Mouse (Mus musculus): ENCODE data around the gene Gm17555. TPM values are rescaled to one million over a fixed set of nuclear protein-coding genes. Genes with fewer than 3 reads are reported as not detected.

Gene Gm17555
- polyA plus RNA-seq, 1 experiment from 2014 or later: not detected

Other genes starting within 250 kb of the Gm17555 start
- gene Fgf7, start 180.4 kb upstream of the Gm17555 start, polyA plus RNA-seq (2014; fragmentation: Nextera tagmentation; extraction: Ambion mirVana): 0.18 and 0.28 TPM in 2 replicates
- not detected in 2 replicates for gene Fam227b, start 63.1 kb upstream of the Gm17555 start, polyA plus RNA-seq (2014; fragmentation: Nextera tagmentation; extraction: Ambion mirVana)
- 18.9 and 19.4 TPM in 2 replicates for gene Dtwd1, start 63.0 kb upstream of the Gm17555 start, polyA plus RNA-seq (2014; fragmentation: Nextera tagmentation; extraction: Ambion mirVana)